Mouse (Mus musculus) liver, adult (tissue): ENCODE data around the gene Gm21721.
"Not testable (repeated sequence)": the region's sequence is repeated elsewhere in the genome, so short reads cannot be mapped to it uniquely, and the experiment has no call there.

Experiments used
- GATA4 ChIP-seq: IDR thresholded peaks from 2 replicates; pipeline ENCODE4 v1.6.1; 2014; ENCODE audit warnings: mild to moderate bottlenecking, low read length; ENCODE audit not compliant: insufficient replicate concordance

The Gm21721 gene

GRCm38 (mm10) chrY:9202090-9202489 lies at the start of gene Gm21721:
TSS of gene Gm21721 (minus strand) at chrY:9202190.
- TF ChIP-seq GATA4, result not testable (repeated sequence)
